Mouse (Mus musculus): Measurements from ENCODE around the gene Clk2.

DNA sequence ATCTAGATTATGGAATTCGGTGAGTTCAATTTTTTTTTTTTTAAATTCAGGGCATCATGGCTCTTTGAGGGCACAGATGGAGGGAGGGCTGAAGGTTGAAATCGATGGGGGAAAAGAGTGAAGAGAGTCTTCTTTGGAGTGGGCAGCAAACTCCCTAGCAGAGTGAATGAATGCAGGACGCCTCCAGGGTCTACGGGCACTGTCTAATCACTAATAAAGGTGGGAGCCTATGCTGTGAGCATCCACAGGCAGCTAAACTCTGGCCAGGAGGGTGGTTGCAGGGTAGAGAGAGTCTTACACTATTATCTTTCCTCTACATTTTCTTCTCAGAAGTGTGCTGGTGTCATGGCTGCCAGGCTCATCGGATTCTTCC, 38.5 kb downstream of the Clk2 start:
- TF ChIP-seq E2F4 (IDR thresholded peaks at IDR 0.05; ENCODE audit: insufficient read depth) (no peak), MAX (IDR thresholded peaks at IDR 0.05; ENCODE audit: low read depth) (no peak), POLR2A (IDR thresholded peaks at IDR 0.05; ENCODE audit: insufficient read length, low read depth) (no peak), USF1 (IDR thresholded peaks at IDR 0.05; ENCODE audit: low read depth) (no peak), CEBPB (IDR thresholded peaks at IDR 0.05; ENCODE audit: insufficient read depth, poor library complexity, severe bottlenecking) (no peak), MYOD1 (IDR thresholded peaks at IDR 0.05; ENCODE audit: control insufficient read depth in 1 of 3, insufficient read length in 2 of 3, low read depth in 2 of 3) (no peak), TCF3 (IDR thresholded peaks at IDR 0.05; ENCODE audit: insufficient read length, low read depth) (no peak)

Measured in myocyte (in vitro differentiated cells).